Mouse (Mus musculus): ENCODE measurements around the gene Nmur1. TPM values are rescaled to one million over a fixed set of nuclear protein-coding genes. Genes with fewer than 3 reads are reported as not detected.

The Nmur1 gene
- polyA plus RNA-seq, 2 experiments from 2014 or later = 1.5 to 4.0 TPM

GRCm38 (mm10) chr1:86440887-86441723 lies 15.1 kb upstream of the Nmur1 start:
- peak; percentile 21 for ATAC-seq

GRCm38 (mm10) chr1:86440171-86440886 lies 14.3 kb upstream of the Nmur1 start:
- peak; percentile 57 for ATAC-seq

- no peak for ATAC-seq
Measured at GRCm38 (mm10) chr1:86439487-86440170, 13.6 kb upstream of the Nmur1 start.

GRCm38 (mm10) chr1:86438501-86438900 lies 12.5 kb upstream of the Nmur1 start:
- ATAC-seq = no peak

GRCm38 (mm10) chr1:86438014-86438319 lies 11.9 kb upstream of the Nmur1 start:
- no peak for ATAC-seq

- ATAC-seq = no peak
Measured at GRCm38 (mm10) chr1:86437219-86438013, 11.4 kb upstream of the Nmur1 start.

GRCm38 (mm10) chr1:86435302-86435821 lies 9.3 kb upstream of the Nmur1 start:
- no peak for ATAC-seq

GRCm38 (mm10) chr1:86434439-86435201 lies 8.6 kb upstream of the Nmur1 start:
- ATAC-seq = peak; percentile 96

- ATAC-seq = peak; percentile 23
Measured at GRCm38 (mm10) chr1:86434001-86434400, 8.0 kb upstream of the Nmur1 start.

- ATAC-seq = no peak
Measured at GRCm38 (mm10) chr1:86433359-86433758, 7.3 kb upstream of the Nmur1 start.

- no peak for ATAC-seq
Measured at GRCm38 (mm10) chr1:86432778-86433177, 6.8 kb upstream of the Nmur1 start.

- peak; percentile 57 for ATAC-seq
Measured at GRCm38 (mm10) chr1:86430056-86430455, 4.0 kb upstream of the Nmur1 start.

- ATAC-seq = no peak
Measured at GRCm38 (mm10) chr1:86424835-86425547, 1.0 kb downstream of the Nmur1 start.

- no peak for ATAC-seq
Measured at GRCm38 (mm10) chr1:86424336-86424735, 1.7 kb downstream of the Nmur1 start.

- no peak for ATAC-seq
Measured at GRCm38 (mm10) chr1:86423879-86424278, 2.1 kb downstream of the Nmur1 start.

GRCm38 (mm10) chr1:86421007-86421406 lies 5.0 kb downstream of the Nmur1 start:
- ATAC-seq = no peak

- ATAC-seq = peak; percentile 18
Measured at GRCm38 (mm10) chr1:86416321-86416720, 9.7 kb downstream of the Nmur1 start.

- peak; percentile 68 for ATAC-seq
Measured at GRCm38 (mm10) chr1:86415612-86416184, 10.3 kb downstream of the Nmur1 start.

- peak; percentile 78 for ATAC-seq
Measured at GRCm38 (mm10) chr1:86415144-86415543, 10.9 kb downstream of the Nmur1 start.

- no peak for ATAC-seq
Measured at GRCm38 (mm10) chr1:86414715-86415114, 11.3 kb downstream of the Nmur1 start.
